Mouse (Mus musculus) intestine, postnatal 0 days (tissue): ENCODE measurements around the gene Iqck. TPM values are rescaled to one million over a fixed set of nuclear protein-coding genes. Genes with fewer than 3 reads are reported as not detected.

ENCODE experiments used
- ATAC-seq: fragments of 200-750 bp; cut with Nextera tagmentation; 2 replicates; pipeline ENCODE4 v1.8.0; 2017; ENCODE audit warnings: mild to moderate bottlenecking, moderate TSS enrichment, moderate library complexity
- H3K27ac ChIP-seq: fragments of 300-500 bp; sonication (generic); 2 replicates; pipeline ENCODE4 v1.5.1; 2014; ENCODE audit warnings: mild to moderate bottlenecking, low read depth, low read length, moderate library complexity
- H3K27me3 ChIP-seq: fragments of 300-500 bp; sonication (generic); replicated peaks from 2 replicates; pipeline ENCODE4 v1.6.1; 2014; ENCODE audit warnings: low read length, mixed read lengths; ENCODE audit not compliant: control insufficient read depth, insufficient read depth
- H3K36me3 ChIP-seq: fragments of 300-500 bp; sonication (generic); 2 replicates; pipeline ENCODE4 v1.6.1; 2014; ENCODE audit warnings: mild to moderate bottlenecking, moderate library complexity; ENCODE audit not compliant: control insufficient read depth, insufficient read depth
- H3K4me1 ChIP-seq: fragments of 300-500 bp; sonication (generic); replicated peaks from 2 replicates; pipeline ENCODE4 v1.6.1; 2014; ENCODE audit warnings: antibody characterized with exemption, low read length, mixed read lengths; ENCODE audit not compliant: control insufficient read depth, insufficient read depth
- H3K4me2 ChIP-seq: fragments of 300-500 bp; sonication (generic); replicated peaks from 2 replicates; pipeline ENCODE4 v1.6.1; 2014; ENCODE audit warnings: low read depth, mild to moderate bottlenecking, moderate library complexity
- H3K4me3 ChIP-seq: fragments of 300-500 bp; sonication (generic); 2 replicates; pipeline ENCODE4 v1.5.1; 2014; ENCODE audit warnings: low read depth, low read length
- H3K9ac ChIP-seq: fragments of 300-500 bp; sonication (generic); 2 replicates; pipeline ENCODE4 v1.6.1; 2014; ENCODE audit warnings: mild to moderate bottlenecking, low read depth, low read length
- H3K9me3 ChIP-seq: fragments of 300-500 bp; sonication (generic); 2 replicates; pipeline ENCODE4 v1.6.1; 2016; ENCODE audit warnings: mixed run types; ENCODE audit not compliant: control insufficient read depth
- CTCF ChIP-seq: sonication (generic); IDR thresholded peaks from 2 replicates; pipeline ENCODE4 v1.5.1; 2016; ENCODE audit warnings: low read depth, mild to moderate bottlenecking, control low read depth, antibody characterized with exemption, moderate library complexity
- whole genome bisulfite sequencing: fragments of 180-500 bp; shearing (Covaris S2); extraction: QIAGEN DNeasy Blood & Tissue Kit; methylation state at CpG from one replicate; pipeline ENCODE4 v1.1.7; 2014; 5-methylcytosine and 5-hydroxymethylcytosine counted together
- polyA plus RNA-seq: library from polyadenylated mRNA; unstranded; fragments of >200 nt; fragmentation: Nextera tagmentation; extraction: Ambion mirVana; gene quantifications from 2 replicates; pipeline ENCODE4 v1.2.1, GENCODE M21; 2015

Gene Iqck
- polyA plus RNA-seq, 1 experiment from 2014 or later = 0.83 TPM

DNA sequence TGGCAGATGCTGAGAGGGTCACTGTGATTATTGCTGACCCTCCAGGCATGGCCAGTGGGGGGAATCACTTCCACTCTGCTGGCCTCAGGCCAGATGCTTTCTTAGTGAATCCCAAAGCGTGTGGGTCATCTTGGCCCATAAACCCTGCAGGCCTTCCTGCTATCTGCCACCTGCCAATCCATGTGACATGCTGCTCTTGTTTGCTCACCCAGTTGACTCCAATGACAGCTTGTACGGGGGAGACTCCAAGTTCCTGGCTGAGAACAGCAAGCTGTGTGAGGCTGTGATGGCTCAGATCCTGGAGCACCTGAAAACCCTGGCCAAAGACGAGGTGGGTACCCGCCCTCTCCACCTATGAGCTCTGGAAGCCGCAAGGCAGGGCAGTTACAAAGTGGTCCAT is 17.7 kb upstream of the Iqck start:
- no peak overlapping the region for H3K9ac ChIP-seq
- TF ChIP-seq CTCF = no peak
- ATAC-seq = no peak
- WGBS = 84% methylated on average over 5 of the region's 5 CpGs
- no peak overlapping the region for H3K4me2 ChIP-seq
- no peak overlapping the region for H3K27ac ChIP-seq
- no peak overlapping the region for H3K4me3 ChIP-seq
- no peaks in the 10 kb centered on the region for H3K4me1 ChIP-seq
- H3K9me3 ChIP-seq = no peaks in the 10 kb centered on the region
- H3K27me3 ChIP-seq = no peaks in the 10 kb centered on the region
- peaks cover 88% of the 10 kb centered on the region for H3K36me3 ChIP-seq

DNA sequence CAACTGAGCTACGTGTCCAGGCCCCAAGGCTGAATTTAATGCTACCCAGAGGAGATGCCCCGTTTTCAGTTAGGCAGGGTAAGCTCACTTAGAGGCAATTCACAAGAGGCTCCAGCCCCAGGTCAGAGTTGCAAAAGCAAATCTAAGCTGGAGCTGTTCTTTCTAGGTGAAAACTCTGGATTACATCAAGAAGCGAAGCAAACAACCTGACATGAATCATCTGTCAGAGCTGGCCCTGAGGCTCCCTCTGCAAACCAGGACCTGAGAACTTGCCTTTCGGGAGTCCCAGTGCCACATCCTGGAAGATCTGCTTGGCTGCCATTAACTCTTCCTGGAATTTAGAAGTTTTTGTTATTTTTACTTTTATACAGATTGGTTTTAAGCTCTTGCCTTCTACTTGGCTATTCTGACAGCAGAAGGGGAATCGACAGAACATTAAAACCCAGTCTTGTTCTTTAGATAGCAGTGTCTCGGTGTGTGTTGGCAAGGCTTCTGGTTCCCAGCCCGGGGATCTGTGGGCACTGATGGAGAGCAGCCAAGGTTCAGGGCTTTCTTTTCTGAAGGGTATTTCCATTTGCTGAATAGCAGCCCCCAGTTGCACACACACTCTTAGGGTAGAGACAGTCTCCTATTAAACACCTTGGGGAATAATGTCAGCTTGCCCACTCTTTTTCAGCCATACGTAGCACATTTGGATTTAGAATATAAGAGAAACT is 14.4 kb upstream of the Iqck start:
- no peak for TF ChIP-seq CTCF
- Histone ChIP-seq H3K4me3 (no peak overlapping the region), H3K4me2 (no peak overlapping the region), H3K27me3 (no peaks in the 10 kb centered on the region), H3K36me3 (peaks cover 82% of the 10 kb centered on the region), H3K4me1 (no peaks in the 10 kb centered on the region), H3K27ac (no peak overlapping the region), H3K9me3 (no peaks in the 10 kb centered on the region), H3K9ac (no peak overlapping the region)
- 71% methylated on average over 8 of the region's 8 CpGs for WGBS
- ATAC-seq = no peak

DNA sequence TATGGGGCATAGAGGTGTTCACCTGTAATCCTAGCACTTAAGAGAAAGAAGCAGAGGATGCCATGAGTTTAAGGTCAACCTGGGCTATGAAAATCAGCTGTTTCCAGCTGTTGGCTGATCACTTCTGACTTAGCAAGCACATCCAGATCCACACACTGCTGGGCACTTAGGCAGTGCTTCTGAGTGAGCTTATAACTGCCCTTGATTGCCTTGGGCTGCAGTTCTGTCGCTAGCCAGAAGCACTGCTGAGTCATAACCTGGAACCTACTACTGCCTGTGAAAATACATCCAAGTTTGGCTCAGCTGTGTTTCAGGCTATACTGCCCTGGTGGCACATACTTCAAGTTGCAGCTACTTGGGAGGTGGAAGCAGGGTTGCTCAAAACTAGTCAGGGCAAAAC is 13.8 kb upstream of the Iqck start:
- peaks cover 76% of the 10 kb centered on the region for H3K36me3 ChIP-seq
- 23% methylated on average over 1 of the region's 1 CpGs for WGBS

DNA sequence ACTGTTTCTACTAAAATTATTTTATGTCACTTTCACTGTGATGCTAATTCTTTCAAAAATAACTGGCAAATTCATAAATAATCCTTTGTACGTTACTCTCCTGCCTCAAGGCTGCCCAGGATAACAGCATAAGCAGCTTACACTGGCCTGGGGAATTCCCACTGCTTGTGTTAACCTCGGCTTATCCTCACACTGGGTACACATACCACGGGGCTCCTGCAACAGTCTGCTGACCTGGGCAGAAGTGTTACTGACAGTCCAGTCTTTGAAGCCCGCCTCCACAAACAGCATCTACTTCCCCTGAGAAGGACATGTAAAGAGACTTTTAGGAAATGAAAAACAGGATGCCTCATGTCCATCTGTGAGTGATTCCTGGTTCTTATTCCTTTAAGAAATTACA is 12.6 kb upstream of the Iqck start:
- no peak for TF ChIP-seq CTCF
- Histone ChIP-seq H3K4me2 (no peak overlapping the region), H3K4me3 (no peak overlapping the region), H3K27me3 (no peaks in the 10 kb centered on the region), H3K9me3 (no peaks in the 10 kb centered on the region), H3K27ac (no peak overlapping the region), H3K36me3 (peaks cover 76% of the 10 kb centered on the region), H3K9ac (no peak overlapping the region), H3K4me1 (no peaks in the 10 kb centered on the region)
- 65% methylated on average over 4 of the region's 4 CpGs for WGBS
- no peak for ATAC-seq

More for the DNA sequence above, 13.8 kb upstream of the Iqck start:
- TF ChIP-seq CTCF = peak; percentile 17
- Histone ChIP-seq H3K9ac (no peak overlapping the region), H3K4me2 (no peak overlapping the region), H3K9me3 (no peaks in the 10 kb centered on the region), H3K4me1 (no peaks in the 10 kb centered on the region), H3K27me3 (no peaks in the 10 kb centered on the region), H3K27ac (no peak overlapping the region), H3K4me3 (no peak overlapping the region)
- no peak for ATAC-seq

DNA sequence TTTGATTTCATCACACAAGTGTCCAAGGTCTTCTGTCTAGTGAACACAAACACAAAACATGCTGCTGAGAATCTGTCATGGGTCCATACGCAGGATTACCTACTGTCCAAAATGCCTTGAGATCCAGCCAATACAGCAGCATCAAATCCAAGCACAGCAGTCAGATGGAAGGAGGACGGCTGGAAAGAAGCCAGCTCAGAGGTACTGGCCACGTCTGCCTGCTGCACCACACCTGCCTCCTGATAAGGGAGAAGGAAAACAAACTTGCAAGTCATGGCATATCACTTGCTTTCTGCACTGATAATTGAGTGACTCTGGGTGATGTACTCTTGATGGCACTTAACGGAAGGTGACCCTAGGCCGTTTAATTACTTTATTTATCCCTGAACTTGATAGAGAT is 10.4 kb upstream of the Iqck start:
- ATAC-seq = no peak
- H3K27ac ChIP-seq = no peak overlapping the region; the same call in 1 of the 2 replicates
- no peaks in the 10 kb centered on the region for H3K27me3 ChIP-seq
- H3K4me3 ChIP-seq = no peak overlapping the region
- no peak overlapping the region for H3K9ac ChIP-seq
- peaks cover 9% of the 10 kb centered on the region; the same call in 1 of the 2 replicates for H3K4me1 ChIP-seq
- no peaks in the 10 kb centered on the region for H3K9me3 ChIP-seq
- WGBS = 47% methylated on average over 5 of the region's 5 CpGs
- no peak overlapping the region for H3K4me2 ChIP-seq
- peaks cover 66% of the 10 kb centered on the region for H3K36me3 ChIP-seq
- TF ChIP-seq CTCF = no peak

DNA sequence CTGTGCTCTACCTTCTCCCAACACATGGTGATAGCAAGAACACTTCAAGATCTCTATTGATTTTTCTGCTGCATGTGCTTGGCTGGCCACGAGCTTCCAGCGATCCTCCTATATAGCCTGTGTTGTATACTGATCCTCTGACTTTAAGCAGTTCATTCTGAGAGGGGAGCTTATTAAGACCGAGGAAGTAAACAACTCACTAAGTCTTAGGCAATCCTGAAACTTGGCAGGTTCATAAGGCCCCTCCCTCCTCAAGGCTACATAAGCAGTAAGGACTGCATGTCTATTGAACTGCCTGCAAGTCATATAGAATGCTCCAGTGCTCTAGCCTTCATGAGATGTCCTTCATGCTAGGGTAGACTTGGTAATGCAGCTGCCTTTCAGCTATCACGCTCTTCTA is 9.2 kb upstream of the Iqck start:
- 70% methylated on average over 4 of the region's 4 CpGs for WGBS
- no peaks in the 10 kb centered on the region for H3K27me3 ChIP-seq
- ATAC-seq = no peak
- H3K9me3 ChIP-seq = no peaks in the 10 kb centered on the region
- H3K36me3 ChIP-seq = peaks cover 59% of the 10 kb centered on the region
- no peak for TF ChIP-seq CTCF
- H3K4me3 ChIP-seq = no peak overlapping the region
- H3K4me1 ChIP-seq = peaks cover 11% of the 10 kb centered on the region; the same call in 1 of the 2 replicates
- no peak overlapping the region for H3K27ac ChIP-seq
- no peak overlapping the region for H3K9ac ChIP-seq
- H3K4me2 ChIP-seq = no peak overlapping the region
